Mouse (Mus musculus): ENCODE results near the gene Zfp605. TPM values are rescaled to one million over a fixed set of nuclear protein-coding genes. Genes with fewer than 3 reads are reported as not detected.
A peak's percentile ranks its signal among the peaks of the same experiment; 100 is the strongest.
"Not testable (repeated sequence)": the region's sequence is repeated elsewhere in the genome, so short reads cannot be mapped to it uniquely, and the experiment has no call there.

The Zfp605 gene
- total RNA-seq (2017) = 8.1 and 10.4 TPM in 2 replicates

DNA sequence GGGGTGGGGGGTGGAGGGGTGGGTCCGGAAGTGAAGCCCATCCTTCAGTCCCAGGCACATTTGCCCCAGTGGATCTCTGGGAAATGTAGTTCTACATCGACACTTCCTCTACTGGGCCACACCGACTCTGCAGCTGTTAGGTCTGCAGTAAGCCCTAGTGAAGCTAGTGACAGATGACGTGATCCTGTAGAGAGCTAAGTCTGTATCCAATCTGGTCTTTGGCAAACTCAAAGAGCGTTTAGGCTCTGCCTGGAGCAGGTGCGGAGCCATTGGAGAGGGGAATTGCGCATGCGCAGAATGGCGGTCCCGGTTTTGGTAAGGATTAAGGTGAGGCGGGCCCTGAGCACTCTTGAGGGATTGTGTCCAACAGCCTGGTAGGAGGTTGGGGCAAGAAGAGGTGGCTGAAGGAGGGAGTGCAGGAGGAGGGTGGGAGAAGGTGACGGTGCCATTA lies at the start of gene Zfp605:
TSS of gene Zfp605 (plus strand) at position 102 of the 451 bp plus-strand sequence.
- ATAC-seq (ENCODE audit: extremely low read depth, insufficient number of reproducible peaks, low FRiP score, poor library complexity, severe bottlenecking) = peak; percentile 59

DNA sequence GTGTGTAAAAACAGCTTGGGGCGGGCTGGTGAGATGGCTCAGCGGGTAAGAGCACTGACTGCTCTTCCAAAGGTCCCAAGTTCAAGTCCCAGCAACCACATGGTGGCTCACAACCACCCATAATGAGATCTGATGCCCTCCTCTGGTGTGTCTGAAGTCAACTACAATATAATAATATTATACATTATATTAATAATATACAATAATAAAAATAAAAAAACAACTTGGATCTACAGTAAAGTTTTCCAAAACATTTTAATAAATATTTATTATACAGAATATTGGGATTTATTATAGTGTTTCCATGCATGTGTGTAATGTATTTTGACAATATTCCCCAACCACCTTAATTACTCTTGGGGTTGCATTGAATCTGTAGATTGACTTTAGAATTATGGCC lies 37.5 kb upstream of the Zfp605 start, which contains the start of gene Gm17655:
TSS of gene Gm17655 (minus strand) at position 101 of the 400 bp plus-strand sequence.
- not testable (repeated sequence) for ATAC-seq (ENCODE audit: extremely low read depth, insufficient number of reproducible peaks, low FRiP score, poor library complexity, severe bottlenecking)

DNA sequence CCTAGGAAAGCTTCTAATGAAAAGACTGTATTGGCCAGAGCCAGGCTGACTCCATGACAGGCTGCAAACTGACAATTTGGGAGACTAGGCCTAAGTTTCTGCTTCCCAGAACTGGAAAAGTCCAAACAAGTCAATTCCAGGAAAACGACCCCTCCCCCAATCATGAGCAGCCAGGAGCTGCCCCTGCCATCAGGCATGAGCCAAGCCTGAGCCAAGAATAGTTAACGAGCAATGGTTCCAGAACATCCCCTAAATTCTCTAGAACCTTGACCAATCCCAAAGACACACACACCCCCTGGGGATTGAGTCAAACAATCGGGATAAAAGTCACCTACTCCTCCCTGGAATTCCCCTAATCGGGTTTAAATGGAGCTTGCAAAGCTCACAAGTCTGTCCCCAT lies 26.9 kb upstream of the Zfp605 start:
- ATAC-seq (ENCODE audit: extremely low read depth, insufficient number of reproducible peaks, low FRiP score, poor library complexity, severe bottlenecking) = no peak

DNA sequence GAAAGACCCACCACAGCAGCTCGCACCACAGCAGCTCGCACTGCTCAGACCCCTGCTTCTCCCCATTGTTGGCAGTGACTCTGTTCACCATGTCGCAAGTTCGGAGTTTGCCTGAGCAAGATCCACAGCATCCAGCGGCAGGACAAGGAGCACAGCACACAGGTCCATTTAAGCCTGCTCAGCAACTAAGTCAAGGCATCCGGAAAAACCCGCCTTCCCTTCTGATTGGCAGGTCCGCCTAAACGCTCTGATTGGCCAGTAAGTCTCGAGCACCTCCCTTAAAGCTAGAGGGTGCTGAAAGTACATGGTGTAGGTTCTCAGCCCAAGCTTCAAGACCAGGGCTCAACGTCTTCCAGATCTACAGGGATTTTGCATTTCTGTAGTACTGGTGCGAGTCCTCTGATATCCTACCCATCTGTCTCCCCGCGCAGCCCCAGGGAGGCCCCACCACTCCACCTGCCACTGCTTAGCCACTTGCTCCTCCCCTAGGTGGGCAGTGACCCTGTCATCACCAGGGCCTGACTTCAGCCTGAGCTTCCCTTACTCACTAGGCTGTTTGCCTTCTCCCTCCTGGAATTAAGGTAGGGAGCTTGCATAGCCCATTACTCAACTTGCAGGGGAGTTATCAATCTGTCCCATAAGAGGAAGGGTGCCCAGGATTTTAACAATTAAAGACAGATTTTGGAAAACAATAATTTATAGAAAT lies 23.6 kb upstream of the Zfp605 start:
- no peak for ATAC-seq (ENCODE audit: extremely low read depth, insufficient number of reproducible peaks, low FRiP score, poor library complexity, severe bottlenecking)

DNA sequence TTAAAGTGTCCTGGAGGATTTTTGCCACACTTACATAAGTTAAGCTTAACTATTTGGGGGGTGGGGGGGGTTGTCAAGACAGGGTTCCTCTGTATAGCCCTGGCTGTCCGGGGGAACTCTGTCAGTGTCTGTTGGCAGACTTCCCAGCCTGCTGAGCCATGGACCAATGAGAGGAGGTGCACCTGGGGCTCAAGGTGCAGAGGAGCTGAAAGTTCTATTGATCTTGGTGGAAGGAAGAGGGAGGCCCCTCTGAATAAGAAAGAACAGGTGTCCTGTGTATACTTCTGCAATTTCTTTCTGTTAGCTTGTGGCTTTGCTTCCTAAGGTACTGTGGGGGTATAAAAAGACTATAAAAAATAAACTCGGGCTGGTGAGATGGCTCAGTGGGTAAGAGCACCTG lies 18.3 kb upstream of the Zfp605 start:
- ATAC-seq (ENCODE audit: extremely low read depth, insufficient number of reproducible peaks, low FRiP score, poor library complexity, severe bottlenecking) = no peak

DNA sequence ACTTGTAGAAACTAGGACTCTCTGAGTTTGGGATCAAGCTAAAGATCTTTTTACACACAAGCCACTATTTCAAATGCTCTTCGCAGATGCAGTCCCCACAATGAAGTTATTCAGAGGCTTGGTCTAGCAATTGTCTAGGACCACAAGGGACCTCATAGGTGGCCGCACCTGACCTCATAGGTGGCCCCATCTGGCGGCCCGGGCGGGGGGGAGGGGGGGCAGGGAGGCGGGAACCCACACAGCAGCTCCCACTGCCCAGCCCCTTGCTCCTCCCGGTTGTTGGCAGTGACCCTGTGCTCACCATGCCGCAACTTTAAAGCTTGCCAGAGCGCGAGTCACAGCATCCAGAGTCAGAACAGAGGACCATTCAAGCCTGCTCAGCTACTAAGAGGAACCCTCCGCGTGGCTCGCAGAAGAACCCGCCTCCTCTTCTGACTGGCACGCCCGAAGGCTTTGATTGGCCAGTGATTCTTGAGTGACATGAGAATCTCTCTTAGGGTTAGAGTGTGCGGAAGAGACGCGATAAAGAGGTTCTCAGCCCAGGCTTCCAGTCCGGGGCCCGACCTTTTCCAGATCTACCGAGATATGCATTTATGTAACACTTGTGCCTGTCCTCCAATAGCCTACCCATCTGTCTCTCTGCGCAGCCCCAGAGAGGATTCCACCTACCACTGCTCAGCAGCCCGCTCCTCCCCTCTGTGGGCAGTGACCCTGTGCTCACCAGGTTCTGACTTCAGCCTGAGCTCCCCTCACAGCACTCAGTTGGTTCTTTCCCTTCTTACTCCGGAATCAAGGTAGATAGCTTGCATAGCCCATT lies 15.7 kb upstream of the Zfp605 start, which contains the start of gene Gm35315:
TSS of gene Gm35315 (minus strand) at position 391 of the 817 bp plus-strand sequence.
- peak; percentile 99 for ATAC-seq (ENCODE audit: extremely low read depth, insufficient number of reproducible peaks, low FRiP score, poor library complexity, severe bottlenecking)

DNA sequence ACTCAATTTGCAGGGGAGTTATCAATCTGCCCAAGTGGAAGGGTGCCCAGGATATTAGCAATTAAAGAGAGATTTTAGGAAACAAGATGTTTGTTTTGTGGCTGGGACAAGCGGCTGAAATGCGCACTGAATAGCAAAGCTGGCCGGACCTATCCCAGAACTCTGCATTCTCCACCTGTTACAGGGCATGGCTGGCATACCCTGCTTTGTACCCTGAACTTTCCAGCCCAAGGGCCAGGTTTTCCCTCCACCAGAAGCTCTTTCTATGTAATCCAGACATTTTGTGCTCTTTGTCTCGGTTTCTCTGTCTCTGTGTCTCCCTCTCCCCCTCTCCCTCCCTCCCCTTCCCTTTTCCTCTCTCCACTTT lies 15.1 kb upstream of the Zfp605 start:
- no peak for ATAC-seq (ENCODE audit: extremely low read depth, insufficient number of reproducible peaks, low FRiP score, poor library complexity, severe bottlenecking)

- ATAC-seq (ENCODE audit: extremely low read depth, insufficient number of reproducible peaks, low FRiP score, poor library complexity, severe bottlenecking) = no peak
Observed at GRCm38 (mm10) chr5:110098991-110099477, 10.9 kb upstream of the Zfp605 start.

DNA sequence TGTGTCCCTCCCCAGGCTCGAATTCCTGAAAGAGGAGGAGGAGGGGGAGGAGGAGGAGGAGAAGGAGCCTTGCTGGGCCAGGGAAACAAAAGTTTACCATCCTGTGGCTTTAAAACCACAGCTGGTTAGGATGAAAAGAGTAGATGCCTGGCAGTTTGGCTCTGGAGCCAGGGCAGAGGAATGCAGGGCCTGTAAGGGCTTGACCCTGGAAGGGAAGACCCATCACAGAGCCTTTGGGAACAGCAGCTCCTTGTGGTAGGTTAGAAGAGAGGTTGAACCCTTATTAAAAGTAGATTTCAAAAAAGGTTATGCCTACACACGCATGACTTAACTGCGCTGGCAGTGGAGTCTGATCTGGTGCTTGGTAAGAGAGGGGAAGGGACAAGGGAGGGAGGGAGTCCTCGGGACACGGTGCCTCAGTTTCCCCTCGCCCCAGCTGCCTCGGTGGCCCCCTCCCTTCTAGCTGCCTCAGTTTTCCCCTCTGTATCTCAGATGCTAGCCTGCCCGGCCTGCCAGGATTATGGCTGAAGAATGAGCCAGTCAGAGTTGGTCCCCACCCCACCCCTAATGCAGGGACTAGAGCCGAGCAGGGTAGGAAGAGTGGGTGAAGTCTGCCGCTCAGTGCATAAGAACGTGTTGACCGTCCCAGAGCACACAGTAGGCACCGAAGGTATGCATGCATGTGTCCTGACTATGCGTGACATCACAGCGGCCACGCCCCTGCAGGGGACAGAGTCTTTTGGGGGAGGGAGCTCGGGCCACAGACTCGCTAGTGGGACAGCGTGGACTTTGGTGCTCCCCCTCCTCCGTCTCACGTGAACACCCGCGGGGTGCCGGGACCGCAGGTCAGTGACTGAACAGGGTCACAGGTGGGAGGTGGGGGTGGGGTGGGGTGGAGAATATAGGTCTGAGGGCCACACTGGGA lies 10.0 kb upstream of the Zfp605 start, which contains the start of gene Plcxd1:
TSS of gene Plcxd1 (plus strand) at position 314 of the 925 bp plus-strand sequence.
- ATAC-seq (ENCODE audit: extremely low read depth, insufficient number of reproducible peaks, low FRiP score, poor library complexity, severe bottlenecking) = no peak

DNA sequence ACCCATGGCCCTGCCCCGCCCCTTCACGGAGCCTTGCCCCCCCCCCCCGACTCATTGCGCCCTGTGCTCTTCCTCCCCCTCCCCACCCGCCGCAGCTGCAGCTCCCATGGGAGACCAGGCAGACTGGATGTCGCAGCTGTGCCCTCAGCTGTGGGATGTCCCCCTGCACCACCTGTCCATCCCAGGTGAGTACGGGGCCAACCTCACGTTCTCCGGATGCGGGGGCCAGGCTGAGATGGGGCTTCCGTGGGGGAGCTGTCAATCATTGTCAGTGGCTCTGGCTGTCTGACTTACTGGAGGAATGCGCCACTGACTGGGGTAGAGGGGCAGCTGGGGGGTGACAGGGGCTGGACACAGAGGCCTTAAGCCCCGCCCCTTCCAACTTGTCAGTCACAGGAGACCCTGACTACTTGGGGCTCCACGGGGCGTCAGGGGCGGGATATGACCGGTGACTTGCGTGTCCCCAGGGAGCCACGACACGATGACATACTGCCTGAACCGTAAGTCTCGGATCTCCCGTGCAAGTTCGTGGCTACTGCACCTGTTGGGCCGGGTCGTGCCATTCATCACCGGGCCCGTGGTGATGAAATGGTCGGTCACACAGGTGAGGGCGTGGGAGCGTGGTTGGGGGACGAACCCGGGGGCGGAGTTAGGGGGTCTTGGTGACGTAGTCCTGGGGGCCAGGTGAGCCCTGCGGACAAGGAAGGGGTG lies 8.8 kb upstream of the Zfp605 start:
- peak; percentile 32; the same call in 1 of the 2 replicates for ATAC-seq (ENCODE audit: extremely low read depth, insufficient number of reproducible peaks, low FRiP score, poor library complexity, severe bottlenecking)

DNA sequence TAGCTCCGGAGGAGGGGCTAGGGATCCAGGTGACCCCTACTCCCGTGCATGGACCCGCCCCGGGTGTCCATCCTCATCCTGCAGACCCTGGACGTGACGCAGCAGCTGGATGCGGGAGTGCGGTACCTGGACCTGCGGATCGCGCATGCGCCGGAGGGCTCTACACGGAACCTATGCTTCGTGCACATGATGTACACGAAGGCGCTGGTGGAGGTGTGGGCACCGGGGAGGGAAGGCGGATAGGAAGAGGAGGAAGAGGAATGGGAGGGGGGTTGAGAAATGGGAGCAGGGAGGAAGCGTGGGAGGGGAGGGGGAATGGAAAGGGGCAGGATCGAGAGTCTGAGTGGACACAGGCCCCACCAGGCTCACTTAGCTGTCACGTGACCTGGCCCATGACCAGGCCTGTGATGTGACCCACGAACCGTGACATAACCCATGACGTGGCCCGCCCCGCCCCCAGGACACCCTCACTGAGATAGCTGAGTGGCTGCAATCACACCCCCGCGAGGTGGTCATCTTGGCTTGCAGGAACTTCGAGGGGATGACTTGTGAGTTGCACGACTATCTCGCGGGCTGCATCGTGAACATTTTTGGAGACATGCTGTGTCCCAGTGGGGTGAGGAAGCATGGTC lies 8.1 kb upstream of the Zfp605 start:
- 0 out of 2 replicates have a peak, but pooled peaks have one; percentile 14 for ATAC-seq (ENCODE audit: extremely low read depth, insufficient number of reproducible peaks, low FRiP score, poor library complexity, severe bottlenecking)

DNA sequence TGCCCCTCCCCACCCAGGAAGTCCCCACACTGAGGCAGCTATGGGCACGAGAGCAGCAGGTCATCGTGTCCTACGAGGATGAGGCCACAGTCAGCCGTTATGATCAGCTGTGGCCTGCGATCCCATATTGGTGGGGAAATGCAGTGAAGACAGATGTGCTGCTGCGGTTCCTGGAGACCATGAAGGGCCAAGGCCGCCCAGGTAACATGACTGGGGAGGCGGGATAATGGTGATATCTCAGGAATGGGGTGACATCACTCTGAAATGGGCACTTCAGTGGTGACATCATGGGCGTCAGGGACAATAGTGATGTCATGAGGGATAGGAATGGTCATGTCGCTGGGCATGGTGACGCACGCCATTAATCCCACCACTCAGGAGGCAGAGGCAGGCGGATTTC lies 7.5 kb upstream of the Zfp605 start:
- ATAC-seq (ENCODE audit: extremely low read depth, insufficient number of reproducible peaks, low FRiP score, poor library complexity, severe bottlenecking) = no peak

DNA sequence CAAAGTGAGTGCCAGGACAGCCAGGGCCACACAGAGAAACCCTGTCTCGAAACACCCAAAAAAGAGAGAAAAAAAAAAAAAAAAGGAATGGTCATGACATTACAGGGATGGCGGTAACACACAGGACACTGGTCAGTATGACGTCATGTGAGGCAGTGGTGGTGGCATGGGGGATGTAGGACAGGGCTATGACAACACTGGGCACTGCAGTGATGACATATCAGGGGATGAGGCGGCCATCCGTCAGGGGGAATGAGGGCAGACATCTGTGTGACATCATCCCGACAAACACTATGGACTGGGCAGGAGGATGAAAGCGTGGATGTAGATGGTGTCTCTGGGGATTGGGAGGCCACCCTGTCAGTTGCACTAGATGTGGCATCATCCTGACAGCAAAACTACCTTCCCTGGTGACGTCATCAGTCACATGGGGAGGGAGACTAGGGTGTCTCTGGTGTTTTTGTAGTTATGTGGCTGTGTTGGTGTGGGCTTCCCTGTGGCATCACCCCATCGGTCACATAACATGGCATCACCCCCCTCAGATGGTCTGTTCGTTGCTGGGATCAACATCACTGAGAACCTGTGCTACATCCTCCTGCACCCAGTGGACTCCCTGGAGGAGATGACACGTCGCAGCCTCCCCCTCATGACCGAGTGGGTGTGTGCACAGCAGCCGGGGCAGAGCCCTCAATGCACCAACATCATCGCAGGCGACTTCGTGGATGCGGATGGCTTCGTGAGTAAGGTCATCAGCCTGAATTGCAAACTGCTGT lies 6.9 kb upstream of the Zfp605 start:
- no peak for ATAC-seq (ENCODE audit: extremely low read depth, insufficient number of reproducible peaks, low FRiP score, poor library complexity, severe bottlenecking)

- ATAC-seq (ENCODE audit: extremely low read depth, insufficient number of reproducible peaks, low FRiP score, poor library complexity, severe bottlenecking) = no peak
Observed at GRCm38 (mm10) chr5:110103901-110104615, 5.8 kb upstream of the Zfp605 start.

DNA sequence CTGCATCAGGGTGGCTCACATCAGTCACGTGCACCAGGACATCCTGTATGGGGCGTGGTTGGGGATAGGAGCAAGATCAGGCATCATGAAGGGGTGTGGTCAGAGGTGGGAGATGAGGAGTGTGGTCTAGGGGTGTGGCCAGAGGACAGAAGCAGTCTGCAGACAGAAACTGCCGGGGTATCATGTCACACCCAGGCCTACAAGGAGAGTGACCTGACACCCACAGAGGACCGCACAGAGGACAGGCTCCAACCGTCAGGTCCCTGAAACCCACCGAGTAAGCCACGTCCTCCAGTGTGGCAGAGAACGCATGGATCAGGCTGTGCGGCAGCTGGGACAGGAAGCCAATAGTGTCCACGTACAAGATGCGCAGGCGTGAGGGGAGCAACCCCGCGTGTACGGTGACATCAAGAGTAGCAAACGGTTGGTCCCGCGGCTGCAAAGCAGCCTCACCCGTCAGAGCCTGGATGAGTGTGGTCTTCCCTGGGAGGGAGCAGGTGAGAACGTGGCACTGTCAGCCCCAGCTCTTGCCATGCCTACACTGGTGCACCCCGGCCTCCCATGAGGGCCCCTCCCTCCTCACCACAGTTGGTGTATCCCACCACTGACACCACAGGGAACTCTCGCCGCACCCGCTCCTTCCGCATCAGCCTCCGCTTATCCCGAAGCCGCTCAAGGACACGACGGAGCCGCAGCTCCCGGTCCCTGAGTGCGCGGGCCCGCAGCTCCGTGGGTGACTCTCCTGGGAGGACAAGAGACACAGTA lies 5.1 kb upstream of the Zfp605 start:
- ATAC-seq (ENCODE audit: extremely low read depth, insufficient number of reproducible peaks, low FRiP score, poor library complexity, severe bottlenecking) = no peak

All from neutrophil, adult 5-6 weeks (primary cell).